ENCODE assay signal across 23 mouse cellular contexts in the genomic region with DNA sequence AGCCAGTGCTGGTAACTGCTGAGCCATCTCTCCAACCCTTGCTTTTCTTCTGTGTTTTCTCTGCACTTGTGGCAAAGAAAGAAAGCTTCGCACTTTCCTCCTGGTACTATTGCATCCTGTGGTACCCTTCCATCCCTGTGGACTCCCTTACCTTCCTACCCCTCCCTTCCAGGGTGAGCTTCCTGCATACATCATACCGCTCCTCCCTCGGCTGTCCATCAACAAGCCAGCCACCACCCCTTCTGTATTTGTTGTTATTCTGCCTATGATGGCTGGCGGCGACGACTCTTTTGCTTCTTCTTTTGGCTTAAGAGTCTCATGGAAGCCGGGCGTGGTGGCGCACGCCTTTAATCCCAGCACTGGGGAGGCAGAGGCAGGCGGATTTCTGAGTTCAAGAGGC.
"Had no signal": no experiment of that assay in that cellular context is flagged by ENCODE, and none has a peak within 500 bp of the region (broad histone marks: within the 10 kb centered on the region; RNA-seq: fewer than 3 reads in every experiment).

No protein-coding gene starts in this region.

- H3K27me3 ChIP-seq: heart, embryonic 13.5 days; heart, embryonic 15.5 days; hindbrain, embryonic 13.5 days; hindbrain, embryonic 15.5 days; kidney, embryonic 15.5 days; limb, embryonic 12.5 days; liver, embryonic 13.5 days had no signal

- H3K27ac ChIP-seq: heart, embryonic 13.5 days; heart, embryonic 15.5 days; hindbrain, embryonic 13.5 days; hindbrain, embryonic 15.5 days; hindbrain, postnatal 0 days; kidney, embryonic 15.5 days; kidney, postnatal 0 days; limb, embryonic 10.5 days; limb, embryonic 12.5 days; liver, embryonic 13.5 days had no signal

- H3K9ac ChIP-seq: heart, embryonic 13.5 days; heart, embryonic 15.5 days; hindbrain, embryonic 13.5 days; hindbrain, embryonic 15.5 days; kidney, embryonic 15.5 days; limb, embryonic 12.5 days; liver, embryonic 13.5 days had no signal

- H3K9me3 ChIP-seq: heart, embryonic 13.5 days; heart, embryonic 15.5 days; hindbrain, embryonic 13.5 days; hindbrain, embryonic 15.5 days; kidney, embryonic 15.5 days; limb, embryonic 10.5 days; limb, embryonic 12.5 days; liver, embryonic 13.5 days had no signal

- H3K4me1 ChIP-seq: hindbrain, embryonic 13.5 days; hindbrain, embryonic 15.5 days; kidney, embryonic 15.5 days; limb, embryonic 10.5 days; limb, embryonic 12.5 days had no signal

- H3K4me3 ChIP-seq: heart, embryonic 13.5 days; heart, embryonic 15.5 days; hindbrain, embryonic 13.5 days; hindbrain, embryonic 15.5 days; kidney, embryonic 15.5 days; limb, embryonic 10.5 days; limb, embryonic 12.5 days; liver, embryonic 13.5 days had no signal

- DNase-seq: gastrocnemius, postnatal 10 days; gastrocnemius, postnatal 25 days; heart, adult 18-20 months; heart, postnatal 14 days; heart, postnatal 36 days; kidney, adult 11 months; kidney, adult 2 months; kidney, adult 9 months; kidney, postnatal 14 days; kidney, postnatal 36 days; layer of hippocampus, adult 9-11 months; layer of hippocampus, postnatal 36 days; liver; liver, embryonic 13.5 days had no signal
